ENCODE assay signal across 17 mouse cellular contexts in genomic region chr11:72408451-72409170, GRCm38 (mm10). TPM values are rescaled to one million over a fixed set of nuclear protein-coding genes. Genes with fewer than 3 reads are reported as not detected.
DNase-seq lines count a peak whose midpoint lies in the region; ATAC-seq and TF ChIP-seq lines count a peak whose summit lies in the region.
"Had no signal": no experiment of that assay in that cellular context is flagged by ENCODE, and none has a peak within 500 bp of the region (broad histone marks: within the 10 kb centered on the region; RNA-seq: fewer than 3 reads in every experiment).

No protein-coding gene starts in this region.

- TF ChIP-seq EP300 in stomach, postnatal 0 days (optimal IDR thresholded peaks at IDR 0.05): no peak

- H3K4me3 ChIP-seq in kidney, embryonic 14.5 days (ENCODE audit: low read length): peak overlapping the region; percentile 90
- H3K4me3 ChIP-seq in neural tube, embryonic 12.5 days: no peak overlapping the region
- H3K4me3 ChIP-seq in stomach, postnatal 0 days (ENCODE audit: low read depth, low read length): no peak overlapping the region

- ATAC-seq in kidney, embryonic 14.5 days (ENCODE audit: low FRiP score, low TSS enrichment): no peak
- ATAC-seq in neural tube, embryonic 12.5 days (ENCODE audit: low FRiP score, low read depth): no peak
- no peak for ATAC-seq in stomach, postnatal 0 days (ENCODE audit: low FRiP score, low TSS enrichment)
- ATAC-seq: midbrain, embryonic 16.5 days had no signal

- WGBS in kidney, embryonic 14.5 days: 25% methylated on average over 9 of the region's 9 CpGs
- 27% methylated on average over 9 of the region's 9 CpGs for WGBS in neural tube, embryonic 12.5 days
- 53% methylated on average over 9 of the region's 9 CpGs for WGBS in stomach, postnatal 0 days

- DNase-seq in heart, adult 11 months: peak; percentile 94
- no peak for DNase-seq in heart, postnatal 10 days
- no peak for DNase-seq in kidney, postnatal 14 days
- no peak for DNase-seq in neural tube, embryonic 10.5 days (ENCODE audit: extremely low spot score, low spot score)
- DNase-seq in stomach, postnatal 0 days (ENCODE audit: low spot score): no peak
- no peak for DNase-seq in right cerebral cortex, postnatal 36 days (ENCODE audit: low spot score in 2 of 2)
- DNase-seq: adrenal gland, postnatal 14 days; kidney, adult 11 months; right cerebral cortex, postnatal 14 days; thymus, postnatal 25 days had no signal

- H3K27ac ChIP-seq in kidney, embryonic 14.5 days (ENCODE audit: low read depth, low read length): peak overlapping the region; percentile 1; the same call in 1 of the 2 replicates
- H3K27ac ChIP-seq in neural tube, embryonic 12.5 days: no peak overlapping the region
- H3K27ac ChIP-seq in stomach, postnatal 0 days (replicated peaks): no peak overlapping the region

- H3K36me3 ChIP-seq in kidney, embryonic 14.5 days (ENCODE audit: control insufficient read depth, insufficient read depth, low read length): no peaks in the 10 kb centered on the region
- no peaks in the 10 kb centered on the region for H3K36me3 ChIP-seq in neural tube, embryonic 12.5 days
- no peaks in the 10 kb centered on the region for H3K36me3 ChIP-seq in stomach, postnatal 0 days (ENCODE audit: control insufficient read depth, insufficient read depth, low read length)

- peak overlapping the region; percentile 93; the same call in 1 of the 2 replicates for H3K9ac ChIP-seq in kidney, embryonic 14.5 days (ENCODE audit: low read depth, low read length)
- H3K9ac ChIP-seq in neural tube, embryonic 12.5 days: no peak overlapping the region
- no peak overlapping the region for H3K9ac ChIP-seq in stomach, postnatal 0 days (ENCODE audit: low read length)

- intact Hi-C loops in heart, postnatal 10 days (cut with DNase I): no loop called here

- H3K9me3 ChIP-seq in kidney, embryonic 14.5 days (ENCODE audit: control insufficient read depth, low read length): no peaks in the 10 kb centered on the region
- no peaks in the 10 kb centered on the region for H3K9me3 ChIP-seq in neural tube, embryonic 12.5 days
- H3K9me3 ChIP-seq in stomach, postnatal 0 days (ENCODE audit: control insufficient read depth, low read length): no peaks in the 10 kb centered on the region

- no peak for TF ChIP-seq CTCF in stomach, postnatal 0 days (IDR thresholded peaks at IDR 0.05; ENCODE audit: low read depth)

- peak overlapping the region; percentile 99 for H3K4me2 ChIP-seq in kidney, embryonic 14.5 days (replicated peaks; ENCODE audit: low read depth, low read length)
- peak overlapping the region; percentile 99 for H3K4me2 ChIP-seq in neural tube, embryonic 12.5 days (replicated peaks)
- H3K4me2 ChIP-seq in stomach, postnatal 0 days (replicated peaks; ENCODE audit: low read depth): peak overlapping the region; percentile 29

- H3K27me3 ChIP-seq in kidney, embryonic 14.5 days (ENCODE audit: control insufficient read depth, insufficient read depth, low read length): no peaks in the 10 kb centered on the region
- H3K27me3 ChIP-seq in neural tube, embryonic 12.5 days (replicated peaks): peaks cover 32% of the 10 kb centered on the region
- H3K27me3 ChIP-seq in stomach, postnatal 0 days (ENCODE audit: control insufficient read depth, insufficient read depth, low read length): no peaks in the 10 kb centered on the region

- peaks cover 55% of the 10 kb centered on the region for H3K4me1 ChIP-seq in kidney, embryonic 14.5 days (ENCODE audit: control insufficient read depth, insufficient read depth, low read length)
- H3K4me1 ChIP-seq in neural tube, embryonic 12.5 days: peaks cover 25% of the 10 kb centered on the region
- H3K4me1 ChIP-seq in stomach, postnatal 0 days (replicated peaks; ENCODE audit: control insufficient read depth, insufficient read depth): peaks cover 3% of the 10 kb centered on the region

RNA-seq across cellular contexts. Expression of gene Smtnl2, which starts 2.9 kb away (rescaled TPM):
- 10 to 100 TPM; 39.0 to 40.9 TPM for total RNA-seq in heart, postnatal 10 days (2021)
- 30.0 and 56.1 TPM in 2 replicates for polyA plus RNA-seq in kidney, embryonic 14.5 days (2014; fragmentation: Nextera tagmentation; extraction: Ambion mirVana)
- 15.0 and 15.7 TPM in 2 replicates for polyA plus RNA-seq in neural tube, embryonic 12.5 days (2016; fragmentation: Nextera tagmentation; extraction: Ambion mirVana)
- 25.8 and 26.9 TPM in 2 replicates for polyA plus RNA-seq in stomach, postnatal 0 days (2015; fragmentation: Nextera tagmentation; extraction: Ambion mirVana)
- total RNA-seq: megakaryocyte progenitor cell, adult 5-6 weeks; neutrophil, adult 5-6 weeks had no signal

RNA-seq across cellular contexts. Expression of gene Ggt6, which starts 26.7 kb away (rescaled TPM):
- total RNA-seq in heart, postnatal 10 days (2021): not detected
- polyA plus RNA-seq in kidney, embryonic 14.5 days (2014; fragmentation: Nextera tagmentation; extraction: Ambion mirVana): 0.31 and 0.76 TPM in 2 replicates
- polyA plus RNA-seq in neural tube, embryonic 12.5 days (2016; fragmentation: Nextera tagmentation; extraction: Ambion mirVana): not detected in 2 replicates
- 12.9 and 13.0 TPM in 2 replicates for polyA plus RNA-seq in stomach, postnatal 0 days (2015; fragmentation: Nextera tagmentation; extraction: Ambion mirVana)
- total RNA-seq: granulocyte monocyte progenitor cell, adult 5-6 weeks; layer of hippocampus, postnatal 14 days; megakaryocyte progenitor cell, adult 5-6 weeks; neutrophil, adult 5-6 weeks had no signal
- polyA plus RNA-seq: midbrain, embryonic 16.5 days had no signal

RNA-seq across cellular contexts. Expression of gene Mybbp1a, which starts 32.5 kb away (rescaled TPM):
- total RNA-seq in heart, postnatal 10 days (2021): 10 to 100 TPM; 47.0 to 50.0 TPM
- 129 and 173 TPM in 2 replicates for polyA plus RNA-seq in kidney, embryonic 14.5 days (2014; fragmentation: Nextera tagmentation; extraction: Ambion mirVana)
- polyA plus RNA-seq in neural tube, embryonic 12.5 days (2016; fragmentation: Nextera tagmentation; extraction: Ambion mirVana): 105 and 111 TPM in 2 replicates
- 52.2 and 57.6 TPM in 2 replicates for polyA plus RNA-seq in stomach, postnatal 0 days (2015; fragmentation: Nextera tagmentation; extraction: Ambion mirVana)

RNA-seq across cellular contexts. Expression of gene Tekt1, which starts 46.4 kb away (rescaled TPM):
- under 1 TPM in 1 of 2 experiments, not detected in 1; 0.19 TPM for total RNA-seq in heart, postnatal 10 days (2021)
- polyA plus RNA-seq in kidney, embryonic 14.5 days (2014; fragmentation: Nextera tagmentation; extraction: Ambion mirVana): 5.8 and 8.3 TPM in 2 replicates
- 4.5 and 5.3 TPM in 2 replicates for polyA plus RNA-seq in neural tube, embryonic 12.5 days (2016; fragmentation: Nextera tagmentation; extraction: Ambion mirVana)
- polyA plus RNA-seq in stomach, postnatal 0 days (2015; fragmentation: Nextera tagmentation; extraction: Ambion mirVana): 0.13 TPM in 1 of 2 replicates, not detected in the other
- total RNA-seq: adrenal gland, postnatal 14 days; megakaryocyte progenitor cell, adult 5-6 weeks; neutrophil, adult 5-6 weeks had no signal

Comparison
In these comparisons a context has a peak if more than half of its experiments do, and no peak if none do; other contexts are left out.
1. H3K4me2 ChIP-seq: peak in every context shown above with its lines; median percentile 99 in kidney, embryonic 14.5 days; 99 in neural tube, embryonic 12.5 days; 29 in stomach, postnatal 0 days.